Mouse (Mus musculus): Measurements from ENCODE around the gene St6galnac3.

DNA sequence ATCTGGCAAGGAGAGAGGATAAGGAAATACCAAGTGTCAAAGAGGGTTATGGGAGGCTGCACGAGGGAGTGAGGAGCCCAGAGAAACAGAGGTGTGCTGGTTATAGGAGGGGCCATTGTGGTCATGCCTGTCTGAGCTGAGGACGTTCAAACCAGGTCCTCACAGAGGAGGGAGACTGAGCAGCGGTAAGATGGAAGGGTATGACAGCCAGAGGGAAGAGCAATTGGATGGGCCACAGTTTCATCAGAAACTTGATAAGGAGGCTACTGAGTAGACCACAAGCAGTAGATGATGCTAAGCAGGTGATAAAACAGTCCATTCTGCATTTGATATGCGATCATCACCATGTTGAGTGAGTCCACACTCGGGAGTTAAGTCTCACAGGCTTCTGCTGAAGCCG, 212.4 kb downstream of the St6galnac3 start:
- TF ChIP-seq POLR2A (IDR thresholded peaks at IDR 0.05; ENCODE audit: low read depth, low read length), result no peak
- TF ChIP-seq CTCF (conservative IDR thresholded peaks at IDR 0.05; ENCODE audit: insufficient read depth, insufficient read length, low read depth, low read length), result no peak
